Mouse (Mus musculus): Measurements from ENCODE around the gene 1700003E16Rik. TPM values are rescaled to one million over a fixed set of nuclear protein-coding genes. Genes with fewer than 3 reads are reported as not detected.

Gene 1700003E16Rik
- total RNA-seq, 1 experiment from 2014 or later = 0.35 TPM

DNA sequence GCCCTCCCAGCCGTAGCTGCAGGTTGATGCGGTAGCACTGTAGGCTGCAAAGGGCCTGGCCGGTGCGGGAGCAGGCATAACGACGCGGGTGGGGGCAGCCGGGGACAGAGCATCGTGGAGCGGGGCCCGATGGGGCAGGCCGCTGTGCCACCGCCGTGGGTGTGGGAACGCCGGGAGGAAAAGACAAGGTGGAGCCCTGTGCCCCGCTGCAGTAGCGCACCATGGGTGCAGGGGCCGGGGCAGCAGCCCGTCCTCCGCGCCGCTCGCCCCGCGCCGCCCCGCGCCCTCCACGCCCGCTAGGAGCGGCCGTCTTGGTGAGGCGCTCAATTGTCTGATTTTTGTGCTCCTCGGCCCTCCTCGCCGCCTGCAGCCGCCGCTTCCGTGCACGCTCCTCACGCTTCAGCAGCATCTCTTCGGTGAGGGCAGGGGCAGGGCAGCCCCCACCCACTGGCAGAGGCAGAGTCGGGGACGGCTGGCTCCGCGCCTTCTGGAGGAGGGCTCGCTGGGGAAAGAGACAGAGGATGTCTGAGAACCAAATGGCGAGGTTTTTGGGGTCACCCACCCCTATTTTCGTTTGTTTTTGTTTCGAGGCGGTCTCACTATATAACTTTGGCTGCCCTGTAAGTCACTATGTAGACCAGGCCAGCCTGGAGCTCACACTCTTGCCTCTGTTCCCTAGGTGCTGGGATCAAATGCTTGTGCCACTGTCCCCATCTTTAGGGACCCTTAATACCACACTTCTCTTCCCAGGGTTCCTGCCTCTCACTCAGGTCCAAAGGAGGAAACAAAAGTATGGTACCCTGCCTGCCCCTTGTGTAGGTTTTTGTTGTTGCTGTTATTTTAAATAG lies 34.1 kb upstream of the 1700003E16Rik start:
- ATAC-seq (replicated peaks in 1 of 2; ENCODE audit: insufficient read depth in 1 of 2, low FRiP score in 2 of 2, low TSS enrichment in 1 of 2, low read depth in 1 of 2, poor library complexity in 2 of 2, severe bottlenecking in 2 of 2) = peak in 1 of 2 experiments; percentile 4; a peak in 1 of 4 replicates

GRCm38 (mm10) chr6:83122961-83123360 lies 33.2 kb upstream of the 1700003E16Rik start:
- ATAC-seq (replicated peaks in 1 of 2; ENCODE audit: insufficient read depth in 1 of 2, low FRiP score in 2 of 2, low TSS enrichment in 1 of 2, low read depth in 1 of 2, poor library complexity in 2 of 2, severe bottlenecking in 2 of 2) = no peak

DNA sequence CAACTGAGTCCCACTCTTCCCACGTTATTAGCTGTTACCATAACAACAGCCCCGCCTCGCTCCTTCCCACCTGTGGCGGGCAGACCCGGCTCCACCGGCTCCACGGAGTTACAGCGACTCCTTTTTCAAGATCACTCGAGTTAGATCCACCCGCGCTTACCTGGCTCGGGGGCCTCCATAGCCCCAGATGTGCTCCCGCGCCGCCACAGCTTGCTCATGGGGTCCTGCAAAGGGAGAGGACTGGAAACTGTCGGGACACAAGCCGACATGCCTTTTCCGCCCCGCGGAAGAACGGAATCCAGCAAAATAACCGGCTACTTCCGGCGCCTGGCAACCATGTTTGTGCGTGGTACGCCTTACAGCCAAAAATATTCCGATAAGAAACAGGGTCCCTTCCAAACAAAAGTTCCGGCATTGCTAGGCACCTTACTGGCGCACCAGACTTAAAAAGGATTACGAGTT lies 31.3 kb upstream of the 1700003E16Rik start:
- ATAC-seq (replicated peaks in 1 of 2; ENCODE audit: insufficient read depth in 1 of 2, low FRiP score in 2 of 2, low TSS enrichment in 1 of 2, low read depth in 1 of 2, poor library complexity in 2 of 2, severe bottlenecking in 2 of 2) = peak; percentile 28 to 63; a peak in 3 of 4 replicates

- ATAC-seq (replicated peaks in 1 of 2; ENCODE audit: insufficient read depth in 1 of 2, low FRiP score in 2 of 2, low TSS enrichment in 1 of 2, low read depth in 1 of 2, poor library complexity in 2 of 2, severe bottlenecking in 2 of 2) = no peak
Observed at GRCm38 (mm10) chr6:83125331-83125730, 30.9 kb upstream of the 1700003E16Rik start, which contains the start of gene Ino80b. Gene Ino80b, minus strand, starts transcription at chr6:83125431.

- ATAC-seq (replicated peaks in 1 of 2; ENCODE audit: insufficient read depth in 1 of 2, low FRiP score in 2 of 2, low TSS enrichment in 1 of 2, low read depth in 1 of 2, poor library complexity in 2 of 2, severe bottlenecking in 2 of 2) = no peak
Observed at GRCm38 (mm10) chr6:83127419-83127818, 28.8 kb upstream of the 1700003E16Rik start.

- peak; percentile 47 to 68; a peak in 3 of 4 replicates for ATAC-seq (replicated peaks in 1 of 2; ENCODE audit: insufficient read depth in 1 of 2, low FRiP score in 2 of 2, low TSS enrichment in 1 of 2, low read depth in 1 of 2, poor library complexity in 2 of 2, severe bottlenecking in 2 of 2)
Observed at GRCm38 (mm10) chr6:83131469-83132034, 24.7 kb upstream of the 1700003E16Rik start.

GRCm38 (mm10) chr6:83132176-83132919 lies 23.9 kb upstream of the 1700003E16Rik start:
- ATAC-seq (replicated peaks in 1 of 2; ENCODE audit: insufficient read depth in 1 of 2, low FRiP score in 2 of 2, low TSS enrichment in 1 of 2, low read depth in 1 of 2, poor library complexity in 2 of 2, severe bottlenecking in 2 of 2) = no peak

- no peak for ATAC-seq (replicated peaks in 1 of 2; ENCODE audit: insufficient read depth in 1 of 2, low FRiP score in 2 of 2, low TSS enrichment in 1 of 2, low read depth in 1 of 2, poor library complexity in 2 of 2, severe bottlenecking in 2 of 2)
Observed at GRCm38 (mm10) chr6:83134226-83134625, 22.0 kb upstream of the 1700003E16Rik start.

GRCm38 (mm10) chr6:83134951-83135513 lies 21.2 kb upstream of the 1700003E16Rik start, which contains the start of gene Rtkn:
Gene Rtkn, plus strand, starts transcription at chr6:83135463.
- ATAC-seq (replicated peaks in 1 of 2; ENCODE audit: insufficient read depth in 1 of 2, low FRiP score in 2 of 2, low TSS enrichment in 1 of 2, low read depth in 1 of 2, poor library complexity in 2 of 2, severe bottlenecking in 2 of 2) = no peak; a peak in 1 of 4 replicates

DNA sequence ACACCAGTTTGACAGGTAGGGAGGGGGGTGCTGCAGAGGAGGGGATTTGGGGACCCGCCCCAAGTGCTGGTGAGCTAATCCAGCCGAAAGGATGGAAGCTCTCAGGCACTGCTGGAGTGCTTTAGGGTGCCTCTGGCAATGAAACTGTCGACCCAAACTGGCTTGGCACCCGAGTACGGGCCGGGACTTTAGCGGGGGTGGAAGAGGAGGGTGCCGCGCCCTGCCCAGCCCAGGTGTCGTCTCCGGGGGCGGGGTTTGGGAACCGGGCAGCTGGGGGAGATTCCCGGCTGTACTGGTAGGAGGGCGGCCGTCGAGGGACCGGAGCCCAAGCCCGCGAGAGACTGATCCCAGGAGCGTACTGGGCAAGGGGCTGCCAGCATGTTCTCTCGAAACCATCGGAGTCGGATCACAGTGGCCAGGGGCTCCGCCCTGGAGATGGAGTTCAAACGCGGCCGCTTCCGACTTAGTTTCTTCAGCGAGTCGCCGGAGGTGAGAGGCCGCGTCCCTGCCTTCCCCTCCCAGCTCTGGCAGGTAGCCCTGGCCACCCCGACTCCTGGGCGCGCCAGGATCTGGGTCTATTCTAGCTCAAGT lies 20.5 kb upstream of the 1700003E16Rik start:
- no peak for ATAC-seq (replicated peaks in 1 of 2; ENCODE audit: insufficient read depth in 1 of 2, low FRiP score in 2 of 2, low TSS enrichment in 1 of 2, low read depth in 1 of 2, poor library complexity in 2 of 2, severe bottlenecking in 2 of 2)

GRCm38 (mm10) chr6:83136291-83136880 lies 19.8 kb upstream of the 1700003E16Rik start:
- ATAC-seq (replicated peaks in 1 of 2; ENCODE audit: insufficient read depth in 1 of 2, low FRiP score in 2 of 2, low TSS enrichment in 1 of 2, low read depth in 1 of 2, poor library complexity in 2 of 2, severe bottlenecking in 2 of 2) = no peak

DNA sequence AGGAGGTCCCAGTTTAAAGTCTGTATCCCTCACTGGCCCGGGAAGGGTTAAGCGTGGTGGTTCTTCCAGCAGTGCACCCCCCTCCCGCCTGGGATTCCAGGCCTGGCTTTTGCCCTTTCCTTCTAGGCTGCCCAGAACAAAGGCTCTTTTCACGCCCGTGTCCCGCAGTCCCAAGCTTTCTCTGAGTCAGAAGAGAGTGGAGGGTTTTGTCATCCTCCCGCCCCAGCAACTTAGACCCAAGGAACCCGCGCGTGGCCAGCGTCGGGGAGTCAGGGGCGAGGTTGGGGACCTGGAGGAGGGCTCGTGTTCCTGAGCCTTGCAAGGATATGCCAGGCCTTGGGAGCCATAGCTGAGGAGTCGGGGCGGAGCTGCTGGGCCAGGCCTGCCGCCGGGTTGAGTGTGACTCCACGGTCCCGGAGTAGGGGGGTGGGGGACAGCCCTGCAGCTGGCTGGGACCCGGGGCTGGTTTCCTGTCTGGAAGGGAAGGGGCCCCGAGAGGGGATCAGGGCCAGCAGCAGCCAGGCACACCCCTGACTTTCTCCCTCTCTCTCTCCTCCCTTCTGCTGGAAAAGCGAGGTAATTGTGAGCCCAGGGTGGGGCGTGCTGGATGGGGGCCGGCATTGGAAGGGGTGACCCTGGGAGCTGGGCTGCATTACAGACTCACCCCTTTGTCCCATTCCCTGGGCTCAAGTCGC lies 19.2 kb upstream of the 1700003E16Rik start:
- ATAC-seq (replicated peaks in 1 of 2; ENCODE audit: insufficient read depth in 1 of 2, low FRiP score in 2 of 2, low TSS enrichment in 1 of 2, low read depth in 1 of 2, poor library complexity in 2 of 2, severe bottlenecking in 2 of 2) = peak; percentile 30 to 44; a peak in 3 of 4 replicates

DNA sequence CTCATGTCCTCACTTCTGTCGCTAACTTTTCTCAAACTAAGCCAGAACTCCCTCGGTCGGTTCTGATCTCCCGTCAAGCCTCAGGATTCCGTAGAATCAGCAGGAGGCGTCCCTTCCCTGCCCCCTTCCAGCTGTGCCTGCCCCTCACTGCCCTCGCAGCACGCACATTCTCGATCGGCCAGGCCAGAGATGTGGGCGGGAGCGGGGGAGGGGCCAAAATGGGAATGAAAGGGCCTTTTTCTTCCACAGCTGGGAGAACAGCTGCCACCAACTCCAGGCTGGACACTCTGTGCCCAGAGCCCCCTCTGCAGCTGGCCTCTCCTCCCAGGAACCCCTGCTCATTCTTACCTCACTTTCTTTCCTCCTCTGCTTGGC lies 18.6 kb upstream of the 1700003E16Rik start:
- peak; percentile 38 to 44; a peak in 3 of 4 replicates for ATAC-seq (replicated peaks in 1 of 2; ENCODE audit: insufficient read depth in 1 of 2, low FRiP score in 2 of 2, low TSS enrichment in 1 of 2, low read depth in 1 of 2, poor library complexity in 2 of 2, severe bottlenecking in 2 of 2)

GRCm38 (mm10) chr6:83138056-83138455 lies 18.1 kb upstream of the 1700003E16Rik start:
- 0 out of 4 replicates have a peak, but pooled peaks have one; percentile 14 to 16 for ATAC-seq (replicated peaks in 1 of 2; ENCODE audit: insufficient read depth in 1 of 2, low FRiP score in 2 of 2, low TSS enrichment in 1 of 2, low read depth in 1 of 2, poor library complexity in 2 of 2, severe bottlenecking in 2 of 2)

GRCm38 (mm10) chr6:83140044-83140443 lies 16.2 kb upstream of the 1700003E16Rik start:
- no peak for ATAC-seq (replicated peaks in 1 of 2; ENCODE audit: insufficient read depth in 1 of 2, low FRiP score in 2 of 2, low TSS enrichment in 1 of 2, low read depth in 1 of 2, poor library complexity in 2 of 2, severe bottlenecking in 2 of 2)

DNA sequence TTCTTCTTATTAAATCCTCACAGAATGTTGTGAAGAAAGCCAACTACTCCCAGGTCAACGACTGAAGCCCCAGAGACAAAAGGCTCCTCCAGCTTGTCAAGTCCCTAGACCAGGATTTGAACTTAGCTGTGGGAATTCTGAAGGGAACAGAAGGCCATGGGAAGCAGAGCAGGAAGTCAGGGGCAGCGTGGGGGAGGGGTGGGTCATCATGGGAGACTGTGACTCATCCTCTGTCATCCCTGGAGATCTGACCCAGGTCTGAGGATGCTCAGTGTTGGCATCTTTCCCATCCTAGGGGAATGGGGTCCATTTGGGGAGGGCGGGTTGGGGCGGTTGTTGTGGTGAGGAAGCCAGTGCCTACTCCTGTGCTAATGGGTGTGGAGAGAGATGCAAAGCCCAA lies 14.6 kb upstream of the 1700003E16Rik start:
- ATAC-seq (replicated peaks in 1 of 2; ENCODE audit: insufficient read depth in 1 of 2, low FRiP score in 2 of 2, low TSS enrichment in 1 of 2, low read depth in 1 of 2, poor library complexity in 2 of 2, severe bottlenecking in 2 of 2) = no peak

Data from hematopoietic stem cell, adult 5-6 weeks (primary cell).